Mouse (Mus musculus) cerebellum, postnatal 4 days (tissue): ENCODE data around the gene Sort1.
"Not testable (repeated sequence)": the region's sequence is repeated elsewhere in the genome, so short reads cannot be mapped to it uniquely, and the experiment has no call there.

Source experiments
- DNase-seq, 2 experiments: peaks; one replicate each; pipeline ENCODE4 v3.0.0; 2022; ENCODE audit warnings: low spot score in 2 of 2, mixed read lengths in 1 of 2

The Sort1 gene

GRCm38 (mm10) chr3:108283781-108284601 is at the start of gene Sort1:
Gene Sort1 (plus strand): TSS chr3:108284082.
- peak; percentile 81 to 89 for DNase-seq

GRCm38 (mm10) chr3:108237474-108238102 is 46.3 kb upstream of the Sort1 start:
- DNase-seq = not testable (repeated sequence)

- no peak for DNase-seq
Measured at GRCm38 (mm10) chr3:108241243-108241839, 42.5 kb upstream of the Sort1 start.

GRCm38 (mm10) chr3:108246857-108247256 is 37.0 kb upstream of the Sort1 start:
- no peak for DNase-seq

- DNase-seq = peak; percentile 91 to 95
Measured at GRCm38 (mm10) chr3:108256719-108257637, 26.9 kb upstream of the Sort1 start, which contains the start of gene Psma5. Gene Psma5 (plus strand): TSS chr3:108256926.

- no peak for DNase-seq
Measured at GRCm38 (mm10) chr3:108257831-108258500, 25.9 kb upstream of the Sort1 start.

DNA sequence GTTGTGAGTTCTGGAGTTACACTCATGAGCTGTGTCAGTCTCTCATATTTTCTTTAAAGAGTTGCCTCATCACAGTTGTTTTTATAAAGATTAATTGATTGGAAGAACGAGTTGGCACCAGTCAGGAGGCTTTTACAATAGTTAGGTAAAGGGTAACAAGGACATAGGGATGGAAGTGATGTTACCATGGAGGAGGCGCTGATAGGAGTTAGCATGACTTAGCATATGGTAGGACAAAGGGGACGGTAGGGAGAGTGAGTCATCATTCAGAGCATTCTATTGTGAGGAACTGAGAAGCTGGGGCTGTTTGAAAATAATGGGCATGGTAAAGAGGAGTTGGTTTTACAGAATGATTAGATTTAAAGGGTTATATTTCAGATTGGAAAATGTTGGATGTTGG is 24.6 kb upstream of the Sort1 start:
- no peak for DNase-seq

- DNase-seq = not testable (repeated sequence)
Measured at GRCm38 (mm10) chr3:108279495-108279894, 4.4 kb upstream of the Sort1 start.

DNA sequence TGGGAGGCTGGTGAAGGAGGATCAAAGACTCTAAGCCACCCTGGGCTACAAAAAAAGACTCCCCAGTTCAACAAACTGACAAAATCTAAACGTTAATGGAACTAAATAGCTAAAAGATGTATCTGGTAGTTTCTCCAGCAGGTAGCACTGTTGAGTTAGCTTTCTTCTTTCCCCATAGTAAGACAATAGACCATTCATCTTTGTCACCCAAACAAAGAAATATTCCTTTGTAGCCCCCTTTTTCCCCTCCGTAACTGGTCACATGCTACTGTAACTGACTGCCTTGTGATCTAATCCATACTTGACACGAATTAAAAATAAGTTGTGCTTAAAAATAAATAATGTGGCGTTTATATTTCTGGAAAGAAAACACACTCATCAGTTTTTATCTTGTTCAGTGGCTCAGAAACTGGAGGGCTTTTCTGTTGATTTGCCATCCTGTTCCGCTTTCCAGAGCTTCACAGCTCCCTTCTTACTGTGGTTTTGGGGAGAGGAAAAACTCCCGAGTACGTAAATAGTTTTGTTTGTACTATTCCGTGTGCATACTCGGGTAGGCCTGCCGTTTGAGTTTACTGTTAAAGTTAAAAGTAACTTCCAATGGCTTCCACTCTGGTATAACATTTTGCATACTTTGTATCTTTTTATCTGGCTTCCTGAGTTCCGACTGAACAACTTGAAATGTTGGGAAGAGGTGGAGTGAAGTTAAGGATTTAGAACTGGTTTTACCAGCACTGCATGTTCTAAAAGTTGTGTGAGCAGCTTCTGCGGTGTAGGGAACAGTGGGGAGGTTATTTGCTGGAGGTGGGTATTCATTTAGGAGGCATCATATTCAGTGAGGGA is 1.3 kb upstream of the Sort1 start:
- DNase-seq = no peak

DNA sequence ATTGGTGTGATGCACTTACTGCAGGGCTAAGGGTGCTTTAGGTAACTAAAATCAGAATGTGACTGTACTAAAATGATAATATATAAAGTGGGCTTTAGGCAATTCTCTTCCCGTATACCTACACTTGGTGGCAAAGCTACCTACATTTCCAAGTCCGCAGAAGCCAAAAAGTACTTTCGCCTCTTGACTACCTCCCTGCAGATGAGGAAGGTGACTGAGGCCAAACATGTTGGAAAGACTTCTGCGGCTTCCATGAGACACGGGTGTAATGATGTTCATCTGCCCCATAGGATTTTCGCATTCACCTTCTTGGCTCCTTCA is 681 bp upstream of the Sort1 start:
- DNase-seq = no peak

DNA sequence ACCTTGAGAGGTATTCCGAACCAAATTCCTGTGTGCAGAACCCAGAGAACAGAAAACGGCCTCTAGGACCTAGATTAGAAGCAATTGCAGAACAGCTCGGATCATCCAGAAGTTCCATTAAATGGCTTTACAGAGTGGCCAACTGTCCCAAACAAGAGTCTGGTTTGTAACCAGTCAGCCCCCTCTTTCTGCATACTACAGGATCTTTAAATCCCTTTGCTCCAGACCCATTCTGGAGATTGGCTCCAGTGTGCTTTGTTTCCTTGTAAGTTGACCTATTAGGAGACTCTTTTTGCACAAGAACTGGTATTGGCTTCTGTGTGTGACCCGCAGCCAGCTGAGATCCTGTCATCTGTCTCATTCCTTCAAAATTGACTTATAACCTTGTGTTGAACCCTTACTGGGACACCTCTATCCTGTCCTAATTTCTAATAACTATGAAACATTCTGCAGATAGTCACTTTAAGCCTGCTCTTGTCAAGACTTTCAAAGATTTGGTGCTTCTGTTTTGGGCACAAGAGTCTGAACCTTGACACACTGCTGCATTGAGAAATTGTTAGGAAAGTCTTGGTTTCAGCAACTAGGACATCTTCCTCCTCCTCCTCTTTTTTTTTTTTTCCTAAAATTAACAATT is 1.3 kb downstream of the Sort1 start:
- DNase-seq = no peak

DNA sequence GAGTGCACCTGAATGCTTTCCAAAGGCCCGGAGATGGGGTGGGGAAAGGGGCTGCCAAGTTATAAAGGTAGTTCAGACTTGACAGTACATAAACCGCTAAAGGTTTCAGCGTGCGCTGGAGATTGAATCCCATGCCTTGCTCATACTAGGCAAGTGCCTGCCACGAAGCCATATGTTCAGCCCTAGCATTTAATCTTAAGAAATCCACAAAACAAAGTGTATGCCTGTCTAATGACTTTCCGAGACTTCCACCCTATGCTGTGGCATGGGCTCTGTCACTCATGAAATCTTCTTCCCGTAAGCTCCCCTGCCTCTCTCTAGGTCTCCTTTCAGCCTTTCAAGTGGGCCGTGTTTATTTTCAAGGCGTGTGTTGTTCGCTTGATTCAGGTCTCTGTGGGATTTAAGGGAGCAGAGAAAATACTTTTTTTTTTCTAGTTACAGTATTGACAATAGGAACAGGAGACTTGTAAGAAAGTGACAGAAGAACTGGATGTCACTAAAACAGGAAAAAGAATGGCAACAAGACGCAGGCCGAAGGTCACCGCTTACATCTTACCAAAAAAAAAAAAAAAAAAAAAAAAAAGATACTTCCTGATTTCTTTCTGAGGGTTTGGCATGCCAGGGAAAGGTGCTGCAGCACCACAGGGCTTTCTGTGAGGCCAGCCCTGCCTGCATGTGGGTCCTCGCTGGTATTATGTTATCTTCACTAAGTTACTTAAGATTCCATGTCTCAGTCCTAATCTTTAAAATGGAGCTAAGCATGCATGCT is 3.0 kb downstream of the Sort1 start:
- no peak for DNase-seq

- no peak for DNase-seq
Measured at GRCm38 (mm10) chr3:108287811-108288805, 4.2 kb downstream of the Sort1 start.

- no peak for DNase-seq
Measured at GRCm38 (mm10) chr3:108289311-108290130, 5.6 kb downstream of the Sort1 start.

- DNase-seq = no peak
Measured at GRCm38 (mm10) chr3:108291036-108291799, 7.3 kb downstream of the Sort1 start.

DNA sequence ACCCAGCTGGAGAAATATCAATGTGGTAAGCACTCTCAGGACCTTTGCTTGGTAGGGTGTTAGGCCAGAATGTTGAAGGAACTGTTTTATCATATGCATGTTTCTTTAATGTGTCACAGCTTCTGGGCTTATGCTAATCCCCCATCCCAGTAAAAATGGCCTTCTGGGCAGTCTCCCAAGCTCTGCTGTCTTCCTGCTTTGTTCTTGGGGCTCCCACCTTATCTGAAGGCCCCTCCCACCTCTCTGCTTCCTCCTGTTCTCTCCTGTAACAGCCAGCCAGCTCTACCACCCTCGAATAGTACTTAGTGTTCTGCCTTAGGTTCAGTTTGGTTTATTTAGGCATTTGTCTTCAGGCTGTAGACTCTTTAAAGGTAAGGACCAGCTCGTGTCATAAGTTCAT is 10.5 kb downstream of the Sort1 start:
- DNase-seq = no peak
